Mouse (Mus musculus): ENCODE data around the gene Ddias. TPM values are rescaled to one million over a fixed set of nuclear protein-coding genes. Genes with fewer than 3 reads are reported as not detected.

Ddias gene
- polyA plus RNA-seq, 1 experiment from 2014 or later: 2.8 TPM

DNA sequence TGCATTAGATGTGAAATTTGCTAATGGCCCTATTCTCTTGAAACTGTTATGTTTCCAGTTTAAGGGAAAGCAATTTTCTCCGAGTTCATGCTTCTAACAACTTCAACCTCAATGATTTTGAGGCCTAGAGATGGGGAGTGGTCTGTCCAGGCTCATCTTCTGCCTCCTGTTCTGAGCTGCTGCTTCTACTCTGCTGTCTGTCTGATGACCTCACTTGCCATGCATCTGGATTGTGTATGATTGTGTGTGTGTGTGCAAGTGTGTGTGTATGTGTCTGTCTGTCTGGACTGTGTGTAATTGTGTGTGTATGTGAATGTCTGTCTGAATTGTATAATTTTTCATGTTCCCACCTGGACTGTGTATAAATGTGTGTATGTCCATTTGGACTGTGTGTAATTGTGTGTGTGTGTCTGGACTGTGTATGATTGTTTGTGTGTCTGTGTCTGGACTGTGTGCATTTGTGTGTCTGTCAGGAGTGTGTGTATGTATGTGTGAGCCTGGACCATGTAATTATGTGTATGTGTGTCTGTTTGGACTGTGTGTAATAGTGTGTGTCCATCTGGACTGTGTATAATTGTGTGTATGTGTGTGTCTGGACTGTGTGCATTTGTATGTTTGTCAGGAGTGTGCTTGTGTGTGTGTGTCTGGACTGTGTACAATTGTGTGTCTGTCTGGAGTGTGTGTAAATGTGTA, 51.5 kb downstream of the Ddias start:
- Histone ChIP-seq H3K27ac (ENCODE audit: low read depth, low read length) (peak overlapping the region; percentile 51), H3K4me2 (replicated peaks; ENCODE audit: low read depth) (peak overlapping the region; percentile 55), H3K9me3 (ENCODE audit: control insufficient read depth) (no peaks in the 10 kb centered on the region), H3K4me1 (replicated peaks; ENCODE audit: control insufficient read depth, insufficient read depth, low read length) (no peaks in the 10 kb centered on the region), H3K4me3 (ENCODE audit: low read depth, low read length) (peak overlapping the region; percentile 37), H3K27me3 (replicated peaks; ENCODE audit: control insufficient read depth, insufficient read depth, low read length) (no peaks in the 10 kb centered on the region), H3K36me3 (ENCODE audit: control insufficient read depth, insufficient read depth) (peaks cover 16% of the 10 kb centered on the region; the same call in 1 of the 2 replicates), H3K9ac (ENCODE audit: low read depth, low read length) (peak overlapping the region; percentile 48)
- no peak for TF ChIP-seq CTCF (IDR thresholded peaks at IDR 0.05; ENCODE audit: low read depth)
- 55% methylated on average over 1 of the region's 1 CpGs for WGBS
- no peak for ATAC-seq

DNA sequence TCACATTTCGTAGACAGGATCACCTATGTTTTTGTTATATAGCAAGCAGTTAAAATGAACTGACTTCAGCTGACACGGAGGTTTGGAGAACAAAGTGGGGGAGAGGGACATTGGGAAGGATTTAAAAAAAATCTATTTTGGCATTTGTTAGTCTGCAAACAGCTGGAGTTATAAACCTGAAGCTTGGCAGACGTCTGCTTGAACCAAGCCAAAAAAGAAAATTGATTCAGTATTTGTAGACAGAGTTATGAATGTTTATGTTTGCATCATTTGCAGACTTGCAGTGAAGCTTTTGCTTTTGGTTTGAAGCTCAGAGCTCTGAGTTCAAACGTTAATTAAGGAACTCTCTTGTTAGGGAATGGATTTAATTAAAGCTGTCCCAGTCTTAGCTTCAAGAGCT, 52.2 kb downstream of the Ddias start:
- H3K36me3 ChIP-seq (ENCODE audit: control insufficient read depth, insufficient read depth): 0 out of 2 replicates have a peak, but pooled peaks cover 11% of the 10 kb centered on the region

DNA sequence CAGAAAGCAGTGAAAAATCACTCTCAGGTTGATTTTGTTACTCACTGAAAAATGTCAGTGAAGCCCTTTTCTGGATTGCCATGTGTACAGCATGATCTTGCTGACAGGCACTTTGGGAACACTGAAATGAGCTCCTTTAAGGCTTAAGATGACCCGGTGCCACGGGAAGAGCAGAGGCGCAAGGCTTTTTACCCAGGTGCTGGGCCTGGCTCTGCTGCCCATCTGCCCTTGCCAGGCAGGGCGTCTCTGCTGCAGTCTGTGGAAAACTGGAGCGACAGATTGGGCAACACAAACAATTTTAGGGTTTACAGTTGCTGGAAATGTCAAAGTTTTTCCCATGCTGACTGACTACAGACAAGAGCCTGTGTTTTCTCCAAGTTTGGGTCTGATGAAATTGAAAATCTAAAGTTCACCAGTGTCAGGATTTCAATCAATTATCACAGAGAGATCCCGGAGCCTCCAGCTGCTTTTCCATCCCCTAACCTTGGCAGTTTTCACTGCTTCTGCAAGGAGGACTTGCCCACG, 53.0 kb downstream of the Ddias start:
- peak overlapping the region; percentile 55 for H3K4me2 ChIP-seq (replicated peaks; ENCODE audit: low read depth)
- H3K36me3 ChIP-seq (ENCODE audit: control insufficient read depth, insufficient read depth): 0 out of 2 replicates have a peak, but pooled peaks cover 6% of the 10 kb centered on the region
- 62% methylated on average over 7 of the region's 7 CpGs for WGBS
- no peak for ATAC-seq
- no peaks in the 10 kb centered on the region for H3K27me3 ChIP-seq (replicated peaks; ENCODE audit: control insufficient read depth, insufficient read depth, low read length)
- H3K4me1 ChIP-seq (replicated peaks; ENCODE audit: control insufficient read depth, insufficient read depth, low read length): no peaks in the 10 kb centered on the region
- TF ChIP-seq CTCF (IDR thresholded peaks at IDR 0.05; ENCODE audit: low read depth): no peak
- peak overlapping the region; percentile 51 for H3K27ac ChIP-seq (ENCODE audit: low read depth, low read length)
- no peaks in the 10 kb centered on the region for H3K9me3 ChIP-seq (ENCODE audit: control insufficient read depth)
- H3K4me3 ChIP-seq (ENCODE audit: low read depth, low read length): peak overlapping the region; percentile 37
- H3K9ac ChIP-seq (ENCODE audit: low read depth, low read length): peak overlapping the region; percentile 48

More for the DNA sequence above, 52.2 kb downstream of the Ddias start:
- Histone ChIP-seq H3K9me3 (ENCODE audit: control insufficient read depth) (no peaks in the 10 kb centered on the region), H3K4me3 (ENCODE audit: low read depth, low read length) (peak overlapping the region; percentile 37), H3K4me2 (replicated peaks; ENCODE audit: low read depth) (peak overlapping the region; percentile 55), H3K4me1 (replicated peaks; ENCODE audit: control insufficient read depth, insufficient read depth, low read length) (no peaks in the 10 kb centered on the region), H3K27me3 (replicated peaks; ENCODE audit: control insufficient read depth, insufficient read depth, low read length) (no peaks in the 10 kb centered on the region), H3K27ac (ENCODE audit: low read depth, low read length) (peak overlapping the region; percentile 51), H3K9ac (ENCODE audit: low read depth, low read length) (peak overlapping the region; percentile 48)
- 49% methylated on average over 4 of the region's 4 CpGs for WGBS
- no peak for TF ChIP-seq CTCF (IDR thresholded peaks at IDR 0.05; ENCODE audit: low read depth)
- ATAC-seq: no peak

DNA sequence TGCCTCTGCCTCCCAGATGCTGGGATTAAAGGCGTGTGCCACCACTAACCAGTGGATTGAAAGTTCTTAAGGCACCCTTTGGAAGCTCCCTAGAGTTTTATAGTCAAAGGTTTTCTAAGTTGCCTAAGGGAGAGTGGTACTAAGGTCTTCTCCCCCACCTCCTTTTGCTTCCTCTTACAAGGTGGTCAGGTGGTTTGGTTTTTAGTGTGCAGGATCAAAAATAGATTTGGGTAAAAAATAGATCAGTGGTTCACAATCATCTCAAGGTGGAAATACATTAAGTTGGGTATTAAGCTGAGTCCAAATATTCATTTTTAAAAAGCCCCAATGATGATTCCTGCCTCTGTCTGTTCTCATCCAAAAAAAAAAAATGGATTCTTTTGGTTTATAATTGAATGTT, 53.6 kb downstream of the Ddias start:
- H3K27ac ChIP-seq (ENCODE audit: low read depth, low read length): peak overlapping the region; percentile 86
- WGBS: 87% methylated on average over 1 of the region's 1 CpGs
- ATAC-seq: no peak
- peak overlapping the region; percentile 48 for H3K9ac ChIP-seq (ENCODE audit: low read depth, low read length)
- no peaks in the 10 kb centered on the region for H3K27me3 ChIP-seq (replicated peaks; ENCODE audit: control insufficient read depth, insufficient read depth, low read length)
- peak overlapping the region; percentile 37 for H3K4me3 ChIP-seq (ENCODE audit: low read depth, low read length)
- 0 out of 2 replicates have a peak, but pooled peaks cover 5% of the 10 kb centered on the region for H3K36me3 ChIP-seq (ENCODE audit: control insufficient read depth, insufficient read depth)
- peak overlapping the region; percentile 55; the same call in 1 of the 2 replicates for H3K4me2 ChIP-seq (replicated peaks; ENCODE audit: low read depth)
- no peak for TF ChIP-seq CTCF (IDR thresholded peaks at IDR 0.05; ENCODE audit: low read depth)
- no peaks in the 10 kb centered on the region for H3K4me1 ChIP-seq (replicated peaks; ENCODE audit: control insufficient read depth, insufficient read depth, low read length)
- H3K9me3 ChIP-seq (ENCODE audit: control insufficient read depth): no peaks in the 10 kb centered on the region

DNA sequence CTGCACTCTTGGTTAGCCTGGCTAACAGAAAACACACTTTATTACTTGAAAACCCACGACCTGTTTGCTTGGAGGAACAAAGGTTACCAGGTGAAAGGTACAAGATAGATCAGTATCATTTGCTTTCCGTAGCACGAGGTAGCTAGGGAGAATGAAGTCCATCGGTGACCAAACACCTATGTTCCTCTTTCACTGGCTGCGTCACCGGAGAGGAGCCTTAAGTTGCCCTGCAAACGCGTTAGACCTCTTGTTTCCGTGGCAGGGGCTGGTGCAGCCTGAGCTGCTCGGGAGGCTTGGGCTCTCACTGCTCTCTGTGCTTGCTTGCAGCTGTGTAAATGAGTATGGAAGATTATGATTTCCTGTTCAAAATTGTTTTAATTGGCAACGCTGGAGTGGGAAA, 54.4 kb downstream of the Ddias start:
- Histone ChIP-seq H3K27me3 (replicated peaks; ENCODE audit: control insufficient read depth, insufficient read depth, low read length) (no peaks in the 10 kb centered on the region), H3K9me3 (ENCODE audit: control insufficient read depth) (no peaks in the 10 kb centered on the region), H3K36me3 (ENCODE audit: control insufficient read depth, insufficient read depth) (0 out of 2 replicates have a peak, but pooled peaks cover 2% of the 10 kb centered on the region), H3K4me1 (replicated peaks; ENCODE audit: control insufficient read depth, insufficient read depth, low read length) (no peaks in the 10 kb centered on the region), H3K27ac (ENCODE audit: low read depth, low read length) (peak overlapping the region; percentile 86), H3K4me2 (replicated peaks; ENCODE audit: low read depth) (peak overlapping the region; percentile 43; the same call in 1 of the 2 replicates), H3K9ac (ENCODE audit: low read depth, low read length) (peak overlapping the region; percentile 48), H3K4me3 (ENCODE audit: low read depth, low read length) (peak overlapping the region; percentile 37)
- WGBS: 34% methylated on average over 11 of the region's 11 CpGs
- peak; percentile 83 for ATAC-seq
- TF ChIP-seq CTCF (IDR thresholded peaks at IDR 0.05; ENCODE audit: low read depth): no peak

DNA sequence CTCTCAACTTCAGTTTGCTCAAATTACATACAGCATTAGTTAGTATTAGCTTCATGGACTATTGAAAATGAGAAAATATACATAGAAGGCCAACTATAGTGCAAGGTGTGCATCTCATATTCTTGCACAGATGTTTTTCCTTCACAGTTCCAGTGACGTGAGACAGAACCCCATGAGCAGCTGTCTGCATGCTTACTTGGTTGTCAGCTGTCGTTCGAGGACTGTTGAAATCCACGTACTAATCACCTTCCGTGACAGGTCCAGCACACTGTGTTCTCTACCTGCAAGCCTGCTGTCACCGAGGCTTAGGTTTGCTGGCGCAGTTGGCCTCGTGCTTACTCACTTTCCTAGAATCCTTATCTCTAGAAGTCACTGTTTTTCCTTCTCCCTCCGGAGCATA, 56.2 kb downstream of the Ddias start:
- Histone ChIP-seq H3K9me3 (ENCODE audit: control insufficient read depth) (no peaks in the 10 kb centered on the region), H3K4me1 (replicated peaks; ENCODE audit: control insufficient read depth, insufficient read depth, low read length) (no peaks in the 10 kb centered on the region), H3K36me3 (ENCODE audit: control insufficient read depth, insufficient read depth) (no peaks in the 10 kb centered on the region), H3K4me2 (replicated peaks; ENCODE audit: low read depth) (no peak overlapping the region), H3K4me3 (ENCODE audit: low read depth, low read length) (no peak overlapping the region), H3K27ac (ENCODE audit: low read depth, low read length) (peak overlapping the region; percentile 78), H3K27me3 (replicated peaks; ENCODE audit: control insufficient read depth, insufficient read depth, low read length) (no peaks in the 10 kb centered on the region), H3K9ac (ENCODE audit: low read depth, low read length) (no peak overlapping the region)
- WGBS: 47% methylated on average over 9 of the region's 9 CpGs
- peak; percentile 79 for ATAC-seq
- TF ChIP-seq CTCF (IDR thresholded peaks at IDR 0.05; ENCODE audit: low read depth): no peak
